Mouse (Mus musculus): Measurements from ENCODE around the gene Rpl29. TPM values are rescaled to one million over a fixed set of nuclear protein-coding genes. Genes with fewer than 3 reads are reported as not detected.

Rpl29 gene
- polyA plus RNA-seq, 1 experiment from 2014 or later, result 732 TPM

DNA sequence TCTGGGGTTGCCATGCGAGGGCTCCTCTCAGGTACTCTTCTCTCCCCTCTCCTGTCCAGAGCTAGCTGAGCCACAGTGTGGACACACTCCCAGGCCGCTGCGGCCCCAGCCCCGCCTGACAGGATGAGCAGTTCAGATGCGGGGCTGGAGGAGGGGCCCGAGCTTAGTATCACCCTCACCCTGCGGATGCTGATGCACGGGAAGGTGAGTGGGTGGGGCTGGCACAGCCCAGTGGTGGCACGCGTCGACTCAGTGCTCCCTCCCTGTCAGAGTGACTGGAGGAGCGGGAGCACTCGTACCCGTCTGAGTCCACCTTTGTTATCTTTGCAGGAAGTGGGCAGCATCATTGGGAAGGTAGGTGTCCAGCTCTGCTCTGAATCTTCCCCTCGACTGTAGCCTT, 30.7 kb downstream of the Rpl29 start:
- no peak for ATAC-seq (ENCODE audit: low FRiP score, low read depth)
- Histone ChIP-seq H3K9ac (replicated peaks) (0 out of 2 replicates have a peak overlapping the region, but pooled peaks have one; percentile 12), H3K4me2 (replicated peaks) (no peak overlapping the region), H3K36me3 (peaks cover 56% of the 10 kb centered on the region), H3K4me1 (peaks cover 66% of the 10 kb centered on the region), H3K27ac (replicated peaks) (no peak overlapping the region), H3K27me3 (peaks cover 17% of the 10 kb centered on the region), H3K9me3 (no peaks in the 10 kb centered on the region), H3K4me3 (no peak overlapping the region)
- WGBS, result 82% methylated on average over 15 of the region's 15 CpGs

DNA sequence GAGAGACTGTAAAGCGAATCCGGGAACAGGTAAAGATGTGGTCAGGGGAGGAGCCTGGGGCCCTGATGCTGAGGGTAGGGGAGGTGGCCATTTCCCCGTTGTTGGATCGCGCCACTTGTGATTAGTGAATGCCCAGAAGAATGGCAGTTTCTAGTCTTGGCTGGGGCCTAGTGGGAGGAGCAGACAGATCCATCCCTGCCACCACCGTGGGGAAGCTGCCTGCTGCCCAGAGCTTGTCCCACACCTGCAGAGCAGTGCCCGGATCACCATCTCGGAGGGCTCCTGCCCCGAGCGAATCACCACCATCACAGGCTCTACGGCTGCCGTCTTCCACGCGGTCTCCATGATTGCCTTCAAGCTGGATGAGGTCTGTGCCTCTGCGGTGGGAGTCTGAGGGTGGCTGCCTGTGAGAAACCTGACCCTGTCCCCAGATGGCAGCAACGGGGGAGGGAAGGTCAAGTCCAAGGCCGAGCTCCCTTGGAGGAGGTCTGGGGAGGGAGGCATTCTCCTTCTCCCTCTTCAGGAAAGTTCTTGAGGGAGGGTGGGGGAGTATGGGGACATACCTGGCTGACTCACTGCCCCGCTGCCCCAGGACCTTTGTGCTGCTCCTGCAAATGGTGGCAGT, 31.3 kb downstream of the Rpl29 start:
- 82% methylated on average over 18 of the region's 18 CpGs for WGBS
- no peak overlapping the region for H3K4me3 ChIP-seq
- H3K36me3 ChIP-seq, result peaks cover 56% of the 10 kb centered on the region
- no peaks in the 10 kb centered on the region for H3K9me3 ChIP-seq
- no peak overlapping the region for H3K27ac ChIP-seq (replicated peaks)
- no peak for ATAC-seq (ENCODE audit: low FRiP score, low read depth)
- H3K4me1 ChIP-seq, result peaks cover 66% of the 10 kb centered on the region
- 0 out of 2 replicates have a peak overlapping the region, but pooled peaks have one; percentile 12 for H3K9ac ChIP-seq (replicated peaks)
- no peak overlapping the region for H3K4me2 ChIP-seq (replicated peaks)
- peaks cover 23% of the 10 kb centered on the region for H3K27me3 ChIP-seq

DNA sequence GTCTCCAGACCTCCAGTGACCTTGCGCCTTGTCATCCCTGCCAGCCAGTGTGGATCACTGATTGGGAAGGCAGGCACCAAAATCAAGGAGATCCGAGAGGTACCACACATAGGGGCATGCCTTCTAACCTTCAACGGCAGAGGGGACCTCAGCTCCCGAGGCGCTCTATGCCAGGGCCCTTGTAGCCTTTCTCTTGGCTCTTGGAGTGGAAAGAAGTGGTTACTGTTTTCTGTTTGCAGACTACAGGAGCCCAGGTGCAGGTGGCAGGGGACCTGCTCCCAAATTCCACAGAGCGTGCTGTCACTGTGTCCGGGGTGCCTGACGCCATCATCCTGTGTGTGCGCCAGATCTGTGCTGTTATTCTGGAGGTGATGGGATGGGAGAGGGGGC, 31.8 kb downstream of the Rpl29 start:
- H3K4me1 ChIP-seq, result peaks cover 65% of the 10 kb centered on the region
- WGBS, result 89% methylated on average over 9 of the region's 9 CpGs
- no peak overlapping the region for H3K27ac ChIP-seq (replicated peaks)
- no peak overlapping the region for H3K4me2 ChIP-seq (replicated peaks)
- H3K27me3 ChIP-seq, result peaks cover 28% of the 10 kb centered on the region
- H3K9ac ChIP-seq (replicated peaks), result no peak overlapping the region
- ATAC-seq (ENCODE audit: low FRiP score, low read depth), result no peak
- peaks cover 56% of the 10 kb centered on the region for H3K36me3 ChIP-seq
- no peak overlapping the region for H3K4me3 ChIP-seq
- no peaks in the 10 kb centered on the region for H3K9me3 ChIP-seq

DNA sequence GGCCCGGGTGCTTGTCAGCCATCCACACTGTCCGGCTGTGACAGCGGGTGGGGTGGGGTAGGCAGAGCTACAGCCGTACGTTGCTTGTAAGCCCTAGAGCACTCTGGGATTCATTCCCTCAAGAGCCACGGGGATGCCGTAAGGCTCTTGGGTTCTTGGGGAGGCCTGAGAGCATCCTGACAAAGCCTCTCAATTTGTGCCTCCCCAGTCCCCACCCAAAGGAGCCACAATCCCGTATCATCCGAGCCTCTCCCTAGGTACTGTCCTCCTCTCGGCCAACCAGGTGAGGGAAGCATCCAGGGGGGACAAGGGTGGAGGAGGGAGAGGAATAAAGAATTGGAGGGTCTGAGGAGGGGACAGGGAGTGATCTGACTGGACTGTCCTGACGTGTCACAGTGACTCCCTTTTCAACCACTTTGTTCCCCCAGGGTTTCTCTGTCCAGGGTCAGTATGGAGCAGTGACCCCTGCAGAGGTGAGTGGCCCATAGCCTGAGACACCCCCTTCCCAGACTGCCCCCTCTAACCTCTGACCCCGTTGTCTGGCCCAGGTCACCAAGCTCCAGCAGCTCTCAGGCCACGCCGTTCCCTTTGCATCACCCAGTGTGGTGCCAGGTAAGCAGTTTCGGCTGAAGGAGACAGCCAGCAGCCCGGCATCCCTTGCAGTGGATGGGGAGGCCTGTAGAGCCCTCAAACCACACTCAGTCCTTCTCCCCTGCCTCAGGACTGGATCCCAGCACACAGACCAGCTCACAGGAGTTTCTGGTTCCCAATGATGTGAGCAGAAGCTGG, 32.6 kb downstream of the Rpl29 start:
- Histone ChIP-seq H3K27me3 (peaks cover 29% of the 10 kb centered on the region), H3K9me3 (no peaks in the 10 kb centered on the region), H3K4me3 (no peak overlapping the region), H3K36me3 (peaks cover 53% of the 10 kb centered on the region), H3K4me2 (replicated peaks) (no peak overlapping the region), H3K9ac (replicated peaks) (no peak overlapping the region), H3K27ac (replicated peaks) (no peak overlapping the region), H3K4me1 (peaks cover 57% of the 10 kb centered on the region)
- no peak for ATAC-seq (ENCODE audit: low FRiP score, low read depth)
- WGBS, result 87% methylated on average over 16 of the region's 16 CpGs

DNA sequence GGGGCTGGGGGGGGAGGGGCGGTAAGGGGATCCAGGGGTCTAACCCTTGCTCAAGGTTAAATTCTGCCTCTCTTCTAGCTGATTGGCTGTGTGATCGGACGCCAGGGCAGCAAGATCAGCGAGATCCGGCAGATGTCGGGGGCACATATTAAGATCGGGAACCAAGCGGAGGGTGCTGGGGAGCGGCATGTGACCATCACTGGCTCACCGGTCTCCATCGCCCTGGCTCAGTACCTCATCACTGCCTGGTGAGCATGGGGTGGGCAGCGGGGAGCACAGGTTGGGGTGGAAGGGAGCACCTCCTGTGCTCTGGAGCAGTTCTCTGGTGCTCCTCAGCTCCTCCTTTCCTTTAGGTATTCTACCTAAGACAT, 33.2 kb downstream of the Rpl29 start:
- H3K27ac ChIP-seq (replicated peaks), result no peak overlapping the region
- no peak overlapping the region for H3K4me2 ChIP-seq (replicated peaks)
- peaks cover 29% of the 10 kb centered on the region for H3K27me3 ChIP-seq
- no peak for ATAC-seq (ENCODE audit: low FRiP score, low read depth)
- peaks cover 53% of the 10 kb centered on the region for H3K36me3 ChIP-seq
- WGBS, result 90% methylated on average over 12 of the region's 12 CpGs
- H3K4me1 ChIP-seq, result peaks cover 51% of the 10 kb centered on the region
- no peaks in the 10 kb centered on the region for H3K9me3 ChIP-seq
- H3K9ac ChIP-seq (replicated peaks), result no peak overlapping the region
- no peak overlapping the region for H3K4me3 ChIP-seq

DNA sequence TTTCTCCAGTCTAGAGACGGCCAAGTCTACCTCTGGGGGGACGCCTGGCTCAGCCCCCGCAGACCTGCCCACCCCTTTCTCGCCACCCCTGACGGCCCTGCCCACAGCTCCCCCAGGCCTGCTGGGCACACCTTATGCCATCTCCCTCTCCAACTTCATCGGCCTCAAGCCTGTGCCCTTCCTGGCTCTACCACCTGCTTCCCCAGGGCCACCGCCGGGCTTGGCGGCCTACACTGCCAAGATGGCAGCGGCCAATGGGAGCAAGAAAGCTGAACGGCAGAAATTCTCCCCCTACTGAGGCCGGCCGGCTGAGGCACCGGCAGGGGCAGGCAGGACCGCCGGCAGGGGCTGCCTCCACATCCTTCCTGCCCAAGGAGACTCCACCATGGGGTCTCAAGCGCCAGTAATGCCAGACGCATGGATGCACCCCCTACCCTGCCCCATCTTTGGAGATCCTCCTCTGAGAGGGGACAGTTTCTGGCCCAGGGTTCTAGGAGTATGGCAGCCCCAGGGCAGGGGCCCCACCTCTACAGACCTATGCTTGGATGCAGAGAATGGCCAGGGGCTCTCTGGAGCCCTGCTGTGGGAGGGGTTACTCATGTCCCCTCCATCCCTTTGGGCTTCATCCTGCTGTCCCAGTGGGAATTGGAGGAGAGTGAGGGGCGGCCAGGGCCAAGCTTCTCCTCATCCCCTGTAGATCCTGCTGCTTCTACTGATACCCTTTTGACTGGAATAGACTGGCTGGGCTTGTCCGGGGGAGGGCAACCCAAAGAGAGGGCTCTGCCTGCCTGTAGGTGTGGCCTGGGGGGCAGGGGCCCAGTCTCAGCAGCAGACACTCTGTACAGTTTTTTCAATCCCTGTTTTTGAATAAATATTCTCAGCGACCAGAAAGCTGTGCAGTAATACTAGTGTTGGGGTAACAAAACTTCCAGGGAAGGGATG, 34.1 kb downstream of the Rpl29 start:
- Histone ChIP-seq H3K4me1 (peaks cover 41% of the 10 kb centered on the region), H3K4me3 (no peak overlapping the region), H3K9ac (replicated peaks) (no peak overlapping the region; the same call in 1 of the 2 replicates), H3K4me2 (replicated peaks) (no peak overlapping the region), H3K36me3 (peaks cover 53% of the 10 kb centered on the region), H3K9me3 (no peaks in the 10 kb centered on the region), H3K27me3 (peaks cover 29% of the 10 kb centered on the region), H3K27ac (replicated peaks) (no peak overlapping the region)
- no peak for ATAC-seq (ENCODE audit: low FRiP score, low read depth)
- WGBS, result 85% methylated on average over 21 of the region's 21 CpGs

DNA sequence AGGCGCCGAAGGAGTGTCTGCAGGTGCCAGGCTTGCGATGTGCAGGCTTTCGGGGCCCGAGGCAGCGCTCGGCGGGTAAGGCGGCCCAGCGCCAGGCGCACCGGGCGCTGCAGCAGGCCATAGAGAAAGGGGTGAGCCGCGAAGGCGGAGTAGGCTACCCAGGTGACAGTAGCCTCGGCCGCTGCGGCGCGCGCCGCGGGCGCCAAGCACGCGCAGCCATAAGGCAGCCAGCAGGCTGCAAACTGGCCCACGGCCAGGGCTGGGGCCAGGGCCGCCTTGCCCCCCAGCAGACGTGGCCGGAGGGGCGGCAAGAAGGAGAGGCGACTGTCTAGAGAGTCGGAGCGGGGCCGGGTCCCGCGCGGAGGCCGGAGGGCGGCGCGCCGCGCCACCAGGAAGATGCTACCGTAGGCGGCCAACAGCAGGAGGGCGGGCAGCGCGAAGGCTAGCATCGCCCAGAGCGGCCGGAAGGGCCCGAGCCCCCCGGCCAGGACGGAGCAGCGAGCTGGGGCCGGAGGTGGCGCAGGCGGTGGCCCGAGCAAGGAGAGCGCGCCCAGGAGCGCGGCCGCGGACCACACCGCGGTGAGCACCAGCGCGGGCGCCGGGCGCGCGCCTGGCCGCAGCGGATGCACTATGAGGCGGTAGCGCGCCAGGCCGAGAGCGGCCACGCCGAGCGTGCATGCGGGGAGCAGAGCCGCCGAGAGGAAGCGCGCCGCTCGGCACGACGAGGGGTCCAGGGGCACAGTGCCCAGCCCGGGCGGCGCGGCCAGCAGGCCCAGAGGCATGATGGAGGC, 35.7 kb downstream of the Rpl29 start:
- H3K4me3 ChIP-seq, result peak overlapping the region; percentile 46
- peaks cover 49% of the 10 kb centered on the region for H3K36me3 ChIP-seq
- H3K4me2 ChIP-seq (replicated peaks), result peak overlapping the region; percentile 86
- 2% methylated on average over 95 of the region's 99 CpGs for WGBS
- H3K9me3 ChIP-seq, result no peaks in the 10 kb centered on the region
- H3K27me3 ChIP-seq, result peaks cover 29% of the 10 kb centered on the region
- peaks cover 29% of the 10 kb centered on the region for H3K4me1 ChIP-seq
- H3K27ac ChIP-seq (replicated peaks), result peak overlapping the region; percentile 79
- H3K9ac ChIP-seq (replicated peaks), result peak overlapping the region; percentile 68
- peak; percentile 75 for ATAC-seq (ENCODE audit: low FRiP score, low read depth)

DNA sequence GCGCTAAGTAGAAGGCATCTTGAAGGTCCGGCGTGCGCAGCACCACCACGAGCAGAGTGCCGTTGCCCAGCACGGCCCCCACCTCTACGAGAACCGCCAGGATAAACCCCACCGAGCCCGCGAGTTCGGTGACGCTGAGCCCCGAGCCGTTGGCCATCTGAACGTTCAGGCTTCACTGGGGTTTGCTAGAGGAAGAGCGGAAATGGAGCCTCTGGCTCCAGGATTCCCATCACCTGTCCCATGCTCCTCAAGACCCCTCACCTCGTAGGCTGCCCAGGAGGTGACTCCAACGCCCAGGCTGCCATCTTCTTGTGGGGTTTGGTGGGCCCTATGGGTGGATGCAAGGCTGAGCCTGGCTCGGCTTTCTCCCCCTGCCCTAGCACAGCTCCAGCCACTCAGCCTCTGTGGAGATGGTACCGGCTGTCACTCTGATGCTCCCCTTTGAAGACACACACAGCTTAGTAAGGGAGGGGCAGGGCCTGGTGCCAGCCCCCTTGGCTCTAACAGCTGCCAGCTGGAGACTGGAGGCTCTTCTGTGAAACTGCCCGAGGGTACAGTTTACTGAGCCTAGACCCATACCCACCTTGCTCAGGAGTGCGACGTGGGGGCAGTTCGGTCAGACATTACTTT, 36.4 kb downstream of the Rpl29 start, which contains the start of gene Gpr62:
Gpr62 (minus strand) TSS at position 368 of the 630 bp plus-strand sequence.
- 30% methylated on average over 26 of the region's 26 CpGs for WGBS
- Histone ChIP-seq H3K4me2 (replicated peaks) (peak within 1 kb of the TSS; percentile 86), H3K9me3 (no peaks in the 10 kb centered on the region), H3K4me3 (peak within 1 kb of the TSS; percentile 46), H3K9ac (replicated peaks) (peak within 1 kb of the TSS; percentile 68), H3K36me3 (peaks cover 41% of the 10 kb centered on the region), H3K27me3 (peaks cover 29% of the 10 kb centered on the region), H3K27ac (replicated peaks) (peak within 1 kb of the TSS; percentile 79), H3K4me1 (peaks cover 21% of the 10 kb centered on the region)
- ATAC-seq (ENCODE audit: low FRiP score, low read depth), result 0 out of 2 replicates have a peak, but pooled peaks have one; percentile 7

DNA sequence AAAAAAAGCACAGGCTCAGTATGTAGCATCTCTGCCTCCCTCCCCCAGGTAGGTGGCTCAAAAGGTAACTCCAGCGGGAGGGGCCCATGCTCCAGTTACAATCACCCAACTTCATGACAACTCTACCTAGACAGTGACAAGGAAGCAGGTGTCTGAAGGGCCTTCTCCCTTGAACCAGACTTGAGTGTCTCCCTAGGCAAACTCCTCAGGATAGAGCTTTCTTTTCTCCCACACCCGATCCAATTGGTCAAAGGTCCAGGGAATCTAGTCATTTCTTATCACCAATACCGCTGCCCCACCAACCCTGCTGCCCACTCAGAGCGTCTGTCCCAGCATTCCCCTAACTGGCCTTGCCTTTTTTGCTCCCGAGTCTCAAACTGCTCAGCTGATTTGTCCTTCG, 37.5 kb downstream of the Rpl29 start:
- Histone ChIP-seq H3K9me3 (no peaks in the 10 kb centered on the region), H3K27ac (replicated peaks) (no peak overlapping the region), H3K27me3 (peaks cover 29% of the 10 kb centered on the region), H3K36me3 (peaks cover 31% of the 10 kb centered on the region), H3K4me1 (peaks cover 21% of the 10 kb centered on the region), H3K4me3 (no peak overlapping the region), H3K9ac (replicated peaks) (no peak overlapping the region), H3K4me2 (replicated peaks) (no peak overlapping the region)
- WGBS, result 86% methylated on average over 6 of the region's 6 CpGs
- ATAC-seq (ENCODE audit: low FRiP score, low read depth), result no peak

DNA sequence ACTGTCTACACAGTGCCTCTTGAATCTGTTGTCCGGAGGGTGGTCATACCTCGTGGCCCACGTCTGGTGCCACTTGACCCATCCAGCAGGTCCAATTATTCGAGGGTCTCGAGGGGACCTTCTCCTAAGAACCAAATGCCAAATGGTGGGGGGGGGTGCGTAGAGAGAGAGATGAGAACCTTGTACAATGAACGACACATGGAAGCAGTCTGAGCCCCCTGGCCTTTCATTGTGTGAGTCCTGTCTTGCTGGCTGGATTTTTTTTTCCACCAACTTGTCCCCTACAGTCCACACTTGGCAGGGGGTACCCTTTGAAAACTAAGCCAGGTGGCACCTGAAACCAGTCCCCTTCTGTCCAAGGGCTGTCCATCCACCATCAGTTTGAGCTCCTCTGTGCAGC, 38.5 kb downstream of the Rpl29 start:
- no peaks in the 10 kb centered on the region for H3K9me3 ChIP-seq
- no peak overlapping the region for H3K27ac ChIP-seq (replicated peaks)
- ATAC-seq (ENCODE audit: low FRiP score, low read depth), result no peak
- H3K36me3 ChIP-seq, result peaks cover 21% of the 10 kb centered on the region
- no peak overlapping the region for H3K4me3 ChIP-seq
- no peak overlapping the region for H3K4me2 ChIP-seq (replicated peaks)
- peaks cover 24% of the 10 kb centered on the region for H3K4me1 ChIP-seq
- no peak overlapping the region for H3K9ac ChIP-seq (replicated peaks)
- peaks cover 30% of the 10 kb centered on the region for H3K27me3 ChIP-seq
- WGBS, result 91% methylated on average over 7 of the region's 7 CpGs

DNA sequence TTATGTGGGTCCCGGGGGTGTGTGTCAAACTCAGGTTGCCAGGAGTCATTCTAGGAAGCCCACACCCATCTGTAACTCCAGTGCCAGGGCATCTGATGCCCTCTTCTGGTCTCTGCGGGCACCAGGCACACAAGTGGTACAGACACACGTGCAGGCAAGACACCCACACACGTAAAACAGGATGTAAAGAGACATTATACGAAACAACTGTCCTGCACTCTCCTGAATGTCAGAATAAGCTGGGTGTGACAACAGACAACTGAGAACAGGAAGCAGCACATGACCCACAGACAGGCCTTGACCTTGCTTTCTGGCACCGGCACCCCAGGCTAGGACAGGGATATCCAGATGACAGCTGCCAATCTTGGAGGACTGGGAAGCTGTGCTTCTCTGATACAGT, 40.1 kb downstream of the Rpl29 start:
- H3K27me3 ChIP-seq, result peaks cover 22% of the 10 kb centered on the region; the same call in 1 of the 2 replicates
- no peak overlapping the region for H3K9ac ChIP-seq (replicated peaks)
- no peaks in the 10 kb centered on the region for H3K9me3 ChIP-seq
- H3K36me3 ChIP-seq, result 0 out of 2 replicates have a peak, but pooled peaks cover 6% of the 10 kb centered on the region
- no peak for ATAC-seq (ENCODE audit: low FRiP score, low read depth)
- peaks cover 27% of the 10 kb centered on the region for H3K4me1 ChIP-seq
- 70% methylated on average over 6 of the region's 6 CpGs for WGBS
- H3K4me2 ChIP-seq (replicated peaks), result no peak overlapping the region
- no peak overlapping the region for H3K4me3 ChIP-seq
- H3K27ac ChIP-seq (replicated peaks), result no peak overlapping the region
